Mouse (Mus musculus) lung, embryonic 15.5 days (tissue): ENCODE measurements around the gene Serpinh1. TPM values are rescaled to one million over a fixed set of nuclear protein-coding genes. Genes with fewer than 3 reads are reported as not detected.
A peak's percentile ranks its signal among the peaks of the same experiment; 100 is the strongest.

Experiments used
- ATAC-seq: fragments of 200-750 bp; cut with Nextera tagmentation; 2 replicates; pipeline ENCODE4 v1.8.0; 2017; ENCODE audit warnings: moderate number of reproducible peaks, borderline replicate concordance; ENCODE audit not compliant: low FRiP score, low TSS enrichment; ENCODE audit errors: extremely low read depth
- H3K27ac ChIP-seq: fragments of 300-500 bp; sonication (generic); 2 replicates; pipeline ENCODE4 v1.5.1; 2015; ENCODE audit warnings: moderate library complexity, mild to moderate bottlenecking, inconsistent platforms
- H3K27me3 ChIP-seq: fragments of 300-500 bp; sonication (generic); 2 replicates; pipeline ENCODE4 v1.6.1; 2015; ENCODE audit warnings: inconsistent platforms
- H3K36me3 ChIP-seq: fragments of 300-500 bp; sonication (generic); 2 replicates; pipeline ENCODE4 v1.6.1; 2015; ENCODE audit warnings: inconsistent platforms
- H3K4me1 ChIP-seq: fragments of 300-500 bp; sonication (generic); 2 replicates; pipeline ENCODE4 v1.6.1; 2015; ENCODE audit warnings: inconsistent platforms
- H3K4me2 ChIP-seq: fragments of 300-500 bp; sonication (generic); 2 replicates; pipeline ENCODE4 v1.6.1; 2015; ENCODE audit warnings: inconsistent platforms, mild to moderate bottlenecking, moderate library complexity
- H3K4me3 ChIP-seq: fragments of 300-500 bp; sonication (generic); 2 replicates; pipeline ENCODE4 v1.5.1; 2015; ENCODE audit warnings: mild to moderate bottlenecking, inconsistent platforms
- H3K9ac ChIP-seq: fragments of 300-500 bp; sonication (generic); 2 replicates; pipeline ENCODE4 v1.6.1; 2015; ENCODE audit warnings: inconsistent platforms
- H3K9me3 ChIP-seq: fragments of 300-500 bp; sonication (generic); 2 replicates; pipeline ENCODE4 v1.6.1; 2016; ENCODE audit warnings: inconsistent platforms
- WGBS: fragments of 180-500 bp; shearing (Covaris S2); methylation state at CpG from one replicate; pipeline ENCODE4 v1.1.7; 2015; 5-methylcytosine and 5-hydroxymethylcytosine counted together
- polyA plus RNA-seq: library from polyadenylated mRNA; unstranded; fragments of >200 nt; fragmentation: Nextera tagmentation; extraction: Ambion mirVana; gene quantifications from 2 replicates; pipeline ENCODE4 v1.2.1, GENCODE M21; 2015

The Serpinh1 gene
- polyA plus RNA-seq, 1 experiment from 2014 or later: 1,834 TPM

DNA sequence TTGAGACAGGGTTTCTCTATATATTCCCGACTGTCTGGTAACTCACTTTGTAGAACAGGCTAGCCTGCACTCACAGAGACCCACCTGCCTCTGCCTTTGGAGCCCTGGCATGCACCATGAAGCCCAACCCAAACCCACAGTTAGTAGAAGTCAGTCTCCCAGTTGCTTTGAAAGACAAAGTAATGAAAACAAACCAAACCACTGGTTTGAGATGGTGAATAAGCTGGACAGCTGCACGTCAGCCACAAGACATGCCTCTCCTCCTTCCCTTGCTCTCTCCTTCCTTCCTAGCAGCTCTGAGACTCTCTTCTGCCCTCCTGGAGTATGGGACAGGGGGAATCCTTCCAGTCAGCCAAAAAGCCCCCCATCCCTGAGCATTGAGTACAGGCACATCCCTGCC, 9.1 kb upstream of the Serpinh1 start:
- no peak for ATAC-seq
- WGBS: 78% methylated on average over 2 of the region's 2 CpGs
- no peak overlapping the region for H3K4me2 ChIP-seq
- no peaks in the 10 kb centered on the region for H3K27me3 ChIP-seq
- H3K4me3 ChIP-seq: no peak overlapping the region
- peaks cover 31% of the 10 kb centered on the region for H3K4me1 ChIP-seq
- H3K9ac ChIP-seq: no peak overlapping the region
- no peaks in the 10 kb centered on the region for H3K9me3 ChIP-seq
- H3K36me3 ChIP-seq: no peaks in the 10 kb centered on the region
- H3K27ac ChIP-seq: no peak overlapping the region

DNA sequence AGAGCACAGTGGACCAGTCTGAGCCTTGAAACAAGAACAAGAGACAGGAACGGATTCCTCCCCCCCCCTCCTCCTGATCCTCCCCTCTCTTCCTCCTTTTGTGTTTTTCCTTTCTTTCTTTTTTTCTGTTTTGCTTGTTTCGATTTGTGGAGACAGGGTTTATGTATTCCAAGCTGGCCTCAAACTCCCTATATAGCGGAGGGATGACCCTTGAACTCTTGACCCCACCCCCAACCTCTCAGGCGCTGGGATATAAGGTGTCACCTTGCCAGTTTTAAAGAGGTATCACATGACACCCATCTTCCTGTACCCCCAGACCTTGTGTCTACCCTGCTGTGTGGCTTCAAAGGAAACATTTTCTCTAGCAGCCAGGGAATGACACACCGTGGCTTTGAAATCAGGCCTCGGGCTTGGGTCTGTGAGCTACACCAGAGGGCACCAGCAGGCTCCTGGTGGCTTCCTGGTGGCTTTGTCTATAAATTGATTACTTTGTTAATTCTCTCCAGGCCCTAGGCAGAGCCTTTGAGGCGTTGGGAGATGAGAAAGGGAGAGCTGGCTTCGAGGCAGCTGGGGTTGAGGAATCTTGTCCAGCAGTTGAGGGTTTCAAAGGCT, 7.9 kb upstream of the Serpinh1 start:
- Histone ChIP-seq H3K9me3 (no peaks in the 10 kb centered on the region), H3K27me3 (no peaks in the 10 kb centered on the region), H3K4me3 (no peak overlapping the region), H3K36me3 (no peaks in the 10 kb centered on the region), H3K9ac (peak overlapping the region; percentile 17; the same call in 1 of the 2 replicates), H3K27ac (peak overlapping the region; percentile 97), H3K4me1 (peaks cover 43% of the 10 kb centered on the region), H3K4me2 (peak overlapping the region; percentile 2; the same call in 1 of the 2 replicates)
- WGBS: 16% methylated on average over 8 of the region's 8 CpGs
- ATAC-seq: no peak

GRCm38 (mm10) chr7:99360021-99360802, 7.2 kb upstream of the Serpinh1 start:
- no peak overlapping the region for H3K4me3 ChIP-seq
- peak; percentile 96 for ATAC-seq
- WGBS: 10% methylated on average over 10 of the region's 10 CpGs

DNA sequence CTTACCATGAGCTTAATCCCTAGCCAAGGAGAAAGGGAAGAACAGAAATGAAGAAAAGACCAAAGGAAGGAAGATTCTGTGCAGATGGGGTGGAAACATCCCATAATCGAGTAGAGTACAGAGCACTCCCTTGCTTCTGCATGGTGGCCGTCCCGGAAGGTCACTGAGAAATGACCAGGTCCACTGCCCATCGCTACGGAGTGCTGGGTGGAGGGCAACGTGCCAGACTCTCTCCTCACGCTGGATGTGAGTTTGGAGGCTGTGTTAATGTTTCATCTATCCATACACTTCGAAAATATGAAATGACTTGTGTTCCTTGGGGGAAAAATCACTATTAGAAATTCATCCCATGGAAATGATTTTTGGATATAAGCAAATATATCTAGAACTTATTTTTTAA, 5.3 kb upstream of the Serpinh1 start:
- no peak overlapping the region for H3K9ac ChIP-seq
- 79% methylated on average over 8 of the region's 8 CpGs for WGBS
- no peak overlapping the region for H3K4me3 ChIP-seq
- no peak overlapping the region for H3K4me2 ChIP-seq
- H3K27me3 ChIP-seq: no peaks in the 10 kb centered on the region
- H3K4me1 ChIP-seq: peaks cover 69% of the 10 kb centered on the region
- no peaks in the 10 kb centered on the region for H3K36me3 ChIP-seq
- no peaks in the 10 kb centered on the region for H3K9me3 ChIP-seq
- no peak for ATAC-seq
- H3K27ac ChIP-seq: no peak overlapping the region

More at GRCm38 (mm10) chr7:99360021-99360802, 7.2 kb upstream of the Serpinh1 start:
- H3K27ac ChIP-seq: peak overlapping the region; percentile 97
- peak overlapping the region; percentile 11 for H3K4me2 ChIP-seq
- H3K4me1 ChIP-seq: peaks cover 50% of the 10 kb centered on the region
- no peaks in the 10 kb centered on the region for H3K27me3 ChIP-seq
- H3K9ac ChIP-seq: peak overlapping the region; percentile 36
- H3K9me3 ChIP-seq: no peaks in the 10 kb centered on the region
- H3K36me3 ChIP-seq: no peaks in the 10 kb centered on the region

DNA sequence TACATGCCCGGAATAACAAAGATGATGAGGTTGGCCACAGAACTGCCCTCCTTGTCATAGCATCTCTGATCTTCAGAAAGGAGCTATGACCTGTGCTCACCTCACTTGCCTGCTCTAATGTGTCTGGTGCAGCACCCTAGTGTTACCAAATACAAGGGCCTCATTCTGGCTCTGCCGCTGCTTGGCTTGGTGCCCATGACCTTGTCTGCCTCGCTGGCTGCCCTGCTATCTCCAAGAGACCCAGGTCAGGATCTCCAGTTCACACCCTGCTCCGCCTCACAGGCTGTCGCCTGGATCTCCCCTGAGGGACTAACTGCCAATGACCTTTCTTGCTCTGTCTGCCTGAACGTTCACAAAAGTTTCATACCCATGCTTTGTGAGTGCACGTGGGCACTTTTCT, 4.2 kb upstream of the Serpinh1 start:
- Histone ChIP-seq H3K27ac (peak overlapping the region; percentile 99), H3K4me2 (no peak overlapping the region), H3K36me3 (no peaks in the 10 kb centered on the region), H3K4me1 (peaks cover 71% of the 10 kb centered on the region), H3K27me3 (no peaks in the 10 kb centered on the region), H3K4me3 (no peak overlapping the region), H3K9ac (no peak overlapping the region), H3K9me3 (no peaks in the 10 kb centered on the region)
- no peak for ATAC-seq
- 31% methylated on average over 7 of the region's 7 CpGs for WGBS

DNA sequence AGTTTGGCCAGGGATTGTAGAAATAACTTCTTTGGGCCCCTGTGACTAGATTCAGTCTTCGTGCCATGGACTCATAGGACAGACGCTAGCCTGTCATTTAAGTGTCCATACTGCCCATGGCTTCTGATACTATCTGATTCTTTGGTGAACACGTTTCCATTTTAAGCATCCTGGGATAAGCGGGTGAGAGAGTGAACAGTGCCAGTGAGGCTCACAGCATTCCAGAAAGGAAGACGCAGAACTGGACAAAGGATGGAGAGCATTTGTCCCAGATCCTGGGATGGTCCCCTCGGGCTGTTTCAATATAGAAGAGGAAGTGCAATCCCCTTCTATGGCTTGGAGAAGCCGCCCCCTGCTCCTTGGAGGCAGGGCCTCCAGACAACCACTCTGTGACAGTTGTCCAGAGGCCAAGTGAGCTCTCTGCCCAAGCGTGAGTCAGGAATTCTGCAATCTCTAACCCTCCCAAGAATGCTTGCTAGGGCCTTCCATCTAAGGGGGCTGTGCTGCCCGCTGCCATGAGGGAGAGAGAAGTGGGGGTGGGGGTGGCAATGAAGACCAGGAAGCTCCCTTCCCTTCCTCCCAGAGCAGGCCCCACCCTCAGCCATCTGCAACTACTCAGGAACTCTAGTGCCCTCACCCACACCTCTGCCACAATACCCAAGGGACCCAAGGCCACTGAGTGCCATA, 3.3 kb upstream of the Serpinh1 start:
- Histone ChIP-seq H3K9me3 (no peaks in the 10 kb centered on the region), H3K36me3 (no peaks in the 10 kb centered on the region), H3K4me2 (peak overlapping the region; percentile 58), H3K27ac (peak overlapping the region; percentile 99), H3K27me3 (no peaks in the 10 kb centered on the region), H3K4me1 (peaks cover 71% of the 10 kb centered on the region), H3K9ac (peak overlapping the region; percentile 30), H3K4me3 (peak overlapping the region; percentile 12; the same call in 1 of the 2 replicates)
- ATAC-seq: peak; percentile 23; the same call in 1 of the 2 replicates
- 15% methylated on average over 9 of the region's 9 CpGs for WGBS

DNA sequence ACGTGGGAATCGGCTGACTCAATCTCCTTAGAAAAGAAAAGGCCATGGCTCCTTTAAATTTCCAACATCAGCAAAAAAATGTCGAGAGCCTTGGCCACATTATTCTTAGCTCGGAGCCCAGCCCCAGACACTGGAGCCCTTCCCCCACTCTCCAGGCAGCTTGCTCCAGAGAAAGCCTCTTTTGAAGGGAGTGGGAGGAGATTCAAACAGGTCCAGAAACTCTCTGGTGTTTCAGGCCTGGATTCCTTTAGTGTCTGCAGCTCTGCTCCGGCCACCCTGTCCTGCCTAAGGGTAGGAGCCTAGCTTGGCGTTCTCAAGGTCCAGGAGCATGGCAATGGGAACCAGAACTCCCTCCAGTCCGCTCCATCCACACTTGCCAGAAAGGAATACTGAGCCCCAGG, 2.7 kb upstream of the Serpinh1 start:
- peak; percentile 24 for ATAC-seq
- Histone ChIP-seq H3K27me3 (no peaks in the 10 kb centered on the region), H3K9me3 (no peaks in the 10 kb centered on the region), H3K36me3 (no peaks in the 10 kb centered on the region), H3K4me3 (peak overlapping the region; percentile 12), H3K27ac (peak overlapping the region; percentile 99), H3K4me1 (peaks cover 70% of the 10 kb centered on the region), H3K9ac (peak overlapping the region; percentile 38), H3K4me2 (peak overlapping the region; percentile 58)
- WGBS: 3% methylated on average over 7 of the region's 7 CpGs

- Histone ChIP-seq H3K27ac (peak overlapping the region; percentile 99), H3K27me3 (no peaks in the 10 kb centered on the region), H3K4me2 (peak overlapping the region; percentile 90), H3K9ac (peak overlapping the region; percentile 90), H3K4me3 (peak overlapping the region; percentile 75), H3K4me1 (peaks cover 72% of the 10 kb centered on the region), H3K36me3 (peaks cover 34% of the 10 kb centered on the region), H3K9me3 (no peaks in the 10 kb centered on the region)
- ATAC-seq: no peak
- WGBS: under 1% methylated on average over 18 of the region's 18 CpGs
These were observed 1.1 kb downstream of the Serpinh1 start for GRCm38 (mm10) chr7:99351802-99352517.

DNA sequence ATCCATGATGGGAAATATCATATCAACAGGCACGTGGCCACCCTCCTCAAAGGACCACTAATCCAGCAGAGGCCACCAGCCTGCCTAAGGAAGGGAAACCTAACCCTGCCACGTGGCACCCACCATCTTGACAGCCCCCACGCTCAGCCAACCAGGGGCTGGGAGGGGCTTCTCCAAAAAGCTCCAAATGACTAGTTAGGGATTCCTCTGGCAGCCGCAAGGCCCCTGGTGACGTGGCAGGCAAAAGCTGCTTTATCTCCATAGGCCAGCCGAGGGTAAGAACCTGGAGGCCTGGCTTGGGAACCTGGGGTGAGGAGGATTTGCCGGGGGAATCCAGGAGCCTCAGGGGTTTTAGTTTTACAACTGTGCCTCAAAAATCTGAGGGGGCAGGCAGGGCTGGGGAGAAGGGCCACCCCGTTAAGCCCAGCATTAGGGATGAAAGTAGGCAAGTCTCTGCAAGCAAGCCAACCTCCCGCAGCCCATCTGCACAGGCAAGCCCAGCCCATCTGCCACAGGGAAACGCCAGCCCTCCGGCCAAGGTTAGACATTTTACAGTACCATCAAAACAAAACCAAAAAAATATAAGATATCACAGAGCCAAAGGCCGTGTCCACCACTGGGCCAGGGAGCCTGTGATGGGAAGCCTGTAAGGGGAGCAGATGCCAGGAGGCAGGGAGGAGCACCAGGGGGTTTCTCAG, 1.8 kb downstream of the Serpinh1 start:
- no peaks in the 10 kb centered on the region for H3K27me3 ChIP-seq
- WGBS: 4% methylated on average over 12 of the region's 12 CpGs
- no peak for ATAC-seq

GRCm38 (mm10) chr7:99349782-99350720, 3.0 kb downstream of the Serpinh1 start:
- Histone ChIP-seq H3K4me1 (peaks cover 53% of the 10 kb centered on the region), H3K36me3 (peaks cover 53% of the 10 kb centered on the region), H3K4me2 (peak overlapping the region; percentile 90), H3K4me3 (peak overlapping the region; percentile 75), H3K9ac (peak overlapping the region; percentile 90), H3K27ac (peak overlapping the region; percentile 99; the same call in 1 of the 2 replicates), H3K9me3 (no peaks in the 10 kb centered on the region), H3K27me3 (no peaks in the 10 kb centered on the region)
- 51% methylated on average over 9 of the region's 9 CpGs for WGBS
- ATAC-seq: no peak

More for the DNA sequence above, 1.8 kb downstream of the Serpinh1 start:
- peak overlapping the region; percentile 75 for H3K4me3 ChIP-seq
- H3K36me3 ChIP-seq: peaks cover 41% of the 10 kb centered on the region
- H3K27ac ChIP-seq: peak overlapping the region; percentile 99
- H3K9me3 ChIP-seq: no peaks in the 10 kb centered on the region
- H3K4me1 ChIP-seq: peaks cover 65% of the 10 kb centered on the region
- H3K4me2 ChIP-seq: peak overlapping the region; percentile 90
- peak overlapping the region; percentile 90 for H3K9ac ChIP-seq
